Mouse (Mus musculus) left cerebral cortex, postnatal 10 days (tissue): Measurements from ENCODE around the gene Ctbp1. TPM values are rescaled to one million over a fixed set of nuclear protein-coding genes. Genes with fewer than 3 reads are reported as not detected.

ENCODE experiments used
- DNase-seq, 2 experiments: peaks; one replicate each; pipeline ENCODE4 v3.0.0; 2021 to 2022; ENCODE audit warnings: low spot score in 2 of 2, mixed read lengths in 1 of 2; ENCODE audit errors: extremely low spot score in 1 of 2
- intact Hi-C: fragments of 180-260 bp; cut with DNase I; formaldehyde crosslinking; loops from one replicate; pipeline ENCODE4 v1.15.1; 2025
- total RNA-seq, 2 experiments: library from RNA; stranded (reverse); gene quantifications; 2 replicates each; pipeline ENCODE4 v1.2.3; 2021

Gene Ctbp1
- total RNA-seq, 2 experiments from 2014 or later = 275 to 299 TPM

DNA sequence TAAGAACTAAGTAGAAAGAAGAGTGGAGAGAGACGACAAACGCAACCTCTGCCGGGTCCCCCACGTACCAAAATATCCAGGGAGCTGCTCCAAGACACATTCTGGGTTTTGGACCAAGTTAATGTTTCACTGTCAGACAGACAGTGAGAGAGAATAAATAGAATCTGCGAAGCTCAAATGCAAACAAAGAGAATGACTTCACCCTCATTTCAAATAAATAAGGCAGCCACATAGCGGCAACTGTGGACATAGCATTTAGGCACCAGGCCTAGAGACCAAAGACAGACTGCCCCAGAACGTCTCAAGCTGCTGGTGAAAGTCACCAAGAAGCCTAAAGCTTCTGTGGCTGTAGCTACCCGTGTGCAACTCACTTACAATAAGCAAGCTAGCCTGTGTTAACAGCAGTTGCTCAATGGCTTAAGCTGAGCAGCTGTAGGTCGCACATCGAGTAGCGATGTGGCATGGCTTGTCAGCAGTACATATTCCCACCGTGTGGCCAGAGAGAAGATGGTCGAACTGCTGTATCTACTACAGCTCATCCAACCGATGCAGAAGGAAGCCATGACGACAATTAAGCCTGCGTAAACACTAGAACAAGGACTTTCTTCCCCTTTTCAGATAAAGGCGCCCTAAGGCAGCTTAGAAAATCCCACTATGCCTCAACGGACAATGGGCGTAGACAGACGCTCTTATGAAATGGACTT lies 55.9 kb downstream of the Ctbp1 start:
- DNase-seq = no peak
- intact Hi-C loops = no loop called here

DNA sequence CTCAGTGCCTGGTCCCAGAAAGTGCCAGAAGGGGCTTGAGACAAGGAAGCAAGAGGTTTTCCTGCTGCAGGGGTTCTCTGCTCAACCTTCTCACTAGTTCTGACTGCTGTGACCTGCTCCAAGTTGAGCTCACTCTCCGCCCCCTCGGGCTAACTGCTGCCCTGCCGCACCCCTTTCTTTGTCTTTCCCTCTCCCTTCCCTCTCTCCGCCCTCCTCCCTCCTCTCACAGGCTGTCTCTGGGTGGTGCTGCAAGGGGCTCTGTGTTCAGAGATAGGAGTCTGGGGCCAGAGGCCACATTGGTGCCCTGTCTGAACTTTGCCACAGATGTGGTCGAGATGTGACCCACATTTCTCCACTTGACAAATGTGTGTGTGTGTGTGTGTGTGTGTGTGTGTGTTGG lies 56.7 kb downstream of the Ctbp1 start, which contains the start of gene Spon2:
TSS of gene Spon2 (minus strand) at position 375 of the 400 bp plus-strand sequence.
- intact Hi-C loops = no loop called here
- peak in 1 of 2 experiments; percentile 50 for DNase-seq

DNA sequence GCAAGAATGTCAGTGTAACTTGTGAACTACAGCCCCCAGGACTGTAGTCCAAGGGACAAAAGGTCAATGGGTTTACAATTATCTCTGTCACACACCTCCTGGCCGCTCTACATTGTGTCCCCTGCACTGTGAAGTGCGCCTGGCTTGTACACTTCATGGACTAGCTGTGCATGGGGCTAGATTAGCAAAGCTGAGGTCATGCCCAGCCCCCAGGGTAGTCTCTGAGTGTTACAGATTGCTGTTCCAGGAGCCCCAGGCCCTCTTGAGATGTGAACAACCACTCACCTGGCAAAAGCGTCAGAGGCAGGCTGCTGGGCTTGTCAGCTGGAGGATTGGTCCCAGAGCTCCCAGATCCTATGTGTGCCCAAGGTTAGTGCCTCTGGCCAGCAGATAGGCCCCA lies 57.1 kb downstream of the Ctbp1 start:
- intact Hi-C loops = no loop called here
- DNase-seq = no peak

DNA sequence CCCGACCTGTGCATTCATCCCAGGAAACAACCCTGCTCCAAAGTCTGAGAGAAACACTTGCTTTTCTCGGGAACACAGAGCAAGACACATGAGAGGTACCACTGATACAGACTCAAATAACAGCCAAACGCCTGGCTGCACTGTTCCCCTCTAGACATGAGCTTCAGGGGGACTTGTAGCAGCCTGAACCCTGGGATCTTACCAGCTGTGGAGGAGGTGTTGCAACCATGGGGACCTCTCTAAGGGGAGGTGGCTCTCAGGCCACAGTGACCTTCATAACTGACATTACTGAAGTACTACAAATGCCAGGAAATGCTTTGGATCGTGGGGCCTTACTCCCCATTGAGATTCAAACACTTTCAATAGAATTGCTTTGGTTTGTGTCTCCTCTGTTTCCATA lies 60.1 kb downstream of the Ctbp1 start:
- intact Hi-C loops = no loop called here
- no peak for DNase-seq

DNA sequence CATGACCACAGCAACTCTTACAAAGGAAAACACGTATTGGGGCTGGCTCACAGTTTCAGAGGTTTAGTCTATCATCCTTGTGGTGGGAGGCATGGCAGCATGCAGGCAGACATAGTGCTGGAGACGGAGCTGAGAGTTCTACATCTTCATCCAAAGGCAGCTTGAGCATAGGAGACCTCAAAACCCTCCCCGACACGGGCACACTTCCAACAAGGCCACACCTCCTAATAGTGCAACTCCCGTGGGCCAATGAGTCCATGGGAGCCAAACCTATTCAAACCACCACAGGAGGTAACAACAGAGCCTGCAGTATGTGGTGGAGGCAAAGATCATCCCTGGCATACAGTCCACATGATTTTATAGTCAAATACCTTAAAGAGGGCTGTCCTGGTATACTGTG lies 63.5 kb downstream of the Ctbp1 start:
- DNase-seq = no peak
- intact Hi-C loops = no loop called here

DNA sequence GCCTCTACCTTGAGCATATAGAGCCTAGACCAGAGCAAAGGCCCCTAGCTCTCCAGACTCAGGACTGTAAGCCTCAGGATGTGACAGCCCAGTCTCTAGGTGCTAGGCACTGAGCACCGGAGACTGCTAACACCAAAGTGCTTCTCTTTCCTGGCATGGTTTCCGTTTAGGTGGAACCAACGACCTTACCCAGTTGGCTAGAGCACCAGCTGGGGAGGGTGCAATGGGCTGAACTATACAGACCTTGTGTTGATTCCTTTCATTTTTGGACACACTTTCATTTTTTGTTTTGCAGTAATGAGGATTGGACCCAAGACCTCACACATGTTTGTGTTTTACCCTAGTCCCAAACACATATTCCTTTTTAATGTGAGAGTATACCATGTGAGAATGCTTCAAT lies 64.3 kb downstream of the Ctbp1 start:
- intact Hi-C loops = no loop called here
- no peak for DNase-seq

DNA sequence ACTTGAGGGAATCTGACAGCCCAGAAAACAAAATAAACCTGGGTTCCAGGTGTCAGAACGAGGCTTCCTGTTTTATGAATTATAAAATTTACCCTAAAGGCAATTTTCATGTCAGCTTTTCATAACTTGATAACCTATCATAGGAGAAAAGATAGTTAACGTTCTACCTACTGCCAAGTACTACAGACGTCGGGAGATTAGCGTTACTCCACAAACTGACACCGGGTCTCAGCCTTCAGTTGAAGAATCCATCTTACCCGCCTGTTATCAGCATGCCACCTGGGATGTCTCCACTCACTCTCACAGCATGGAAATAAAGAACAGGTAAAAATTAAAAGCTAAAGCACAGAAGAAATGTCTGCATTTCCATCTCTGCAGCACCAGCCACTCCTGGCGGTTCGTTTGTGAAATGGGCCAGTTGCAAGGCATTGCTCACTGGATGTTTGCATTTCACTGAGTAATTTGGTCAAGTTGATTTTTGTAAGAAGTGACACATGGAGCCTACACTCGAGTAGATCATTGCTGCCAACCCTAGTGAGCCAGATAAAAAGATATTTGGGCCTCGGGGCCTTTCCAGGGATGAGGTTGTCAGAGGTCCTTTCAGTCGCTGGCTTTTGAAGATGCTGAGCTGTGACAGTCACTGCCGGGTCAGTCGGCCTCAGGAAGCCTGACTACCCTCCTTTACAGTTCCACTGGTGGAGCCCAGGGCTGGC lies 66.1 kb downstream of the Ctbp1 start:
- no peak for DNase-seq
- intact Hi-C loops = no loop called here

DNA sequence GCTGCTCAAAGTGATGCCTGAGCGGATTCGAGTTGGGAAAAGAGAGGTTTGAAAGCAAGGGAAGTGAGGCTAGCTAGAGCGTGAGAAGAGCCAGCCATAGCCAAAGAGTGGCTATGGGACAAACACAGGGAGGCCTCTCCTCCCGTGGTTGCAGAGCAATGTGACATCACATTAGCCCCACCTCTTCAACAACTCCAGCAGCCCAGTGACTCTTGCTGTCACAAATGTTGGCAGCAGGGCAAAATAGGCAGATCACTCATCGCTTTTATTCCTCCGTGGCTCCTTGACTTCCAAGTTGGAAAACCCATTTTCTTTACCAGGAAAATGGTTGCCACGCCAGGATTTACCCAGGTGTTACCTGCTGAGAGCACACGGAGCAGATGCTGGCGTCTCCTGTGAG lies 67.7 kb downstream of the Ctbp1 start:
- DNase-seq = no peak
- intact Hi-C loops = no loop called here

DNA sequence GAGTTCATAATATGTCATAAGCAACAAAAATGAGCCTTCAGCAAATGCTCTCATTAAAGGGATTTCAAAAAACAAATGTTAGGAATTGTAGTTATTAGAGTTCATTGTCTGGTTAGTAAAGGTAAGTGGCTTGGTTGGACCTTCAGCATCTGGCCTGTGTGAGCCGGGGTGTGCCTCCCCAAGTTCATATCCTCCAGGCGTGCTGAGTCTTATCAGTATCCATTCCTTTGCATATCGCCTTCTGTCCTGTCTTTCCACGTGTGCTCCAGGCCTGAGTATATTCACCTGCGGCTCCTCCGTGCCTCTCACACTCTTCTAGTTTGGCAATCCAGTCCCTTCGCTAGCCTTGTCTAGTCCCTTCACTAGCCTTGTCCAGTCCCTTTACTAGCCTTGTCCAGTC lies 68.5 kb downstream of the Ctbp1 start:
- DNase-seq = no peak
- intact Hi-C loops = no loop called here

DNA sequence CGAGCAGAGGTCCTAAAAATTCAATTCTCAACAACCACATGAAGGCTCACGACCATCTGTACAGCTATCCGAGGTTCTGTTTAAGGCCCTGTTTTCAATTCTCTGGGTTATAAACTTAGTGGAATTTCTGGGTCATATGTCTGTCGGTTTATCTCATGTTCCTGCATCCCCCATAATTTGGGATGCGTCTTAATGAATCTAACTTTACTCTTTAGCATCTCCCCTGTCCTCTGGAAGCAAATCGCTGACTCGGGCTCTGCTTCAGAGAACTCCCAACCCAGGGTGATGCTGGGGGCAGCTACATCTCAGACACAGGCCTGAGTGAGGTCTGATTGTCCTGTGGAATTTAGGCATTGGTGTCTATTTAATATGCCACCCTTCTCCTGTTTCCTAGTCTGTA lies 70.5 kb downstream of the Ctbp1 start:
- intact Hi-C loops = loop anchor here (5.0 kb wide), 2 partner anchors 43 to 173 kb away; partner anchors contain the start of gene Uvssa
- no peak for DNase-seq

DNA sequence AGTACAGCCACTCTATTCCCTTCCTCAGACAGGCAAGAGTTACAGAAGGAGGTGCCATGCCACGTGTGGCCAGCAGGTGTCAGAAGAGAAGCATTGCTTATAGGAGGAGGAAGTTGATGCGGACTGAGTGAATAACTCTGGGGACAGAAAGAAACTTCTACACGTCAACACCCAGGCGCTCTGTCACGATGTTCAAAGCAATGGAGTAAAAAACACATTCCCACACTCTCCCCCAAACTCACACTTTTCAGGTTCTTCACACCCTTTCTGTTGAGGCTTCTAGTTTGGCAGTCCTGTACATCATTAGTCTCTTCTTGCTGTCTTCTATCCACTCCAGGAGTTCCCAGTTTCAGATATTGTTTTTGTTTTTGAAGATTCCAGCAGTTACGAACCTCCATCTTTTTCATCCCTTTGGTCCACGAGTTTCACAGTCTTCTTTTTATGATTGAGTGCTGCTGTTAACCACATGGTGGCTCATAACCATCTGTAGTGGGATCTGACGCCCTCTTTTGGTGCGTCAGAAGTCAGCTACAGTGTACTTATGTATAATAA lies 71.0 kb downstream of the Ctbp1 start:
- peak; percentile 58 to 81 for DNase-seq
- intact Hi-C loops = loop anchor here (5.0 kb wide), 2 partner anchors 44 to 174 kb away; partner anchors contain the start of gene Uvssa

DNA sequence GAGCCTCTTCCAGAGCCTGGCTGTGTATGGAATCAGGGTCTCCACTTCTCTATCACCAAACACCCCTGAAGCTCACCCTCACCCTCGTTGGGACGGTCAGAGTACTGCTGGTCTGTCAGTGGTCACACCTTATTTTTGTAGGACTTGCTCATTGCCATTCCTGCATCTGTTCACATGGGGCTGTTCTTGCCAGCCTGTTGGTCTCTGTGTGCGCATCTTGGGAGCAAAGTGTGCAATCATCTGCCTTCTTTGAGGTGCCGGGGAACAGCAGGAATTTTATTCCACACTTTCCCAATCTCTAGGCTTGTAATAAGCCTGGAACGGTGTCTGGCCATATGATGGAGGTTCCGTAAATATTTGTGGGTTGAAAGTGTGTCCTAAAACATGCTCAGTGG lies 71.6 kb downstream of the Ctbp1 start:
- intact Hi-C loops = loop anchor here (5.0 kb wide), 2 partner anchors 44 to 174 kb away; partner anchors contain the start of gene Uvssa
- DNase-seq = no peak

DNA sequence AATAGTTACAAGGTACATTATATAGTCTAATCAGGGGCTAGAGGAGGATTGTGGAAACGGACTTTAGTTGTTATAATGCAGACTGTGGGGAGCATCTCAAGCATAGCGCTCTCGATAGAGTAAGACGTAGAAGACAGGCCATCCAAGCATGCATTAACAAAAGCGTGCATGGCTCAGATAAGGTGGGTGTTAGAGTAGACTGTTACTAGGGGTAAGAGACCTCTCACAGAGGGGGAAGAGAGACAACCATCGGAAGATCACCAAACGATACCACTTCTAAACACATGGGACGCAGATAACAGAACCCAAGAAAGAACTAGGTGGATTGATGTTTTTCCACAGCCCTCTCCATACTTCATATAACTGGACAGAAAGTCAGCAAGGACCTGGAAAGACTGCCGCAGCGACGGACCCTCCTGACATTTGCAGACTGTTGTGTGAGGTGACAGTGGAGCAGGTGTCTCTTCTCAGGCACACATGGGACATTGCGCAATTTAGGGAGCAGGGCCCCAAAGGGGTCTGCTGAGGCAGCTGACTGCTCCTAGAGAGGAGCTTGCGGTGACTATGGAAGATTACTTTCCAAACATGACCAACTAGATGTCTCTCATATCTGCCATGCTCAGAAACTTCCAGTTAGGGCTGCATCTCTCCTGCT lies 72.2 kb downstream of the Ctbp1 start:
- no peak for DNase-seq
- intact Hi-C loops = loop anchor here (5.0 kb wide), 2 partner anchors 45 to 175 kb away; partner anchors contain the start of gene Uvssa

DNA sequence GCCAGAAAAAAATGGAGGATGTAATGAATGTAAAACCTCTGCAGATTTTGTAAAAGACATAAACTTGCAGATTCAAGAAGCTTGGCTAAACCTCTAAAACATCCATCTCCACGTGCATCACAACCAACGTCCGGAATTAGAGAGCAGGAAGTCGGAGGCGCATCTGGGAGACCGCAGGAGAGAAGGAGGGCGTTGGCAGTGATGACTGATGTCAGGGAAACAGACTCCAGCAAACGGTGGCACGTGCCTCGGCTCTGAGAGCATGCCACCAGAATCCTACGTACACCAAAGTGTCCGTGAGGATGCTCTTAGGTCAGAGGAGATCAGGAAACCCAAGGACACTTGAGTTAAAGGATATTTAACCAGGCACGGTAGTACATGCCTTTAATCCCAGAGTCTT lies 73.1 kb downstream of the Ctbp1 start:
- no peak for DNase-seq
- intact Hi-C loops = loop anchor here (5.0 kb wide), 2 partner anchors 46 to 176 kb away; partner anchors contain the start of gene Uvssa

DNA sequence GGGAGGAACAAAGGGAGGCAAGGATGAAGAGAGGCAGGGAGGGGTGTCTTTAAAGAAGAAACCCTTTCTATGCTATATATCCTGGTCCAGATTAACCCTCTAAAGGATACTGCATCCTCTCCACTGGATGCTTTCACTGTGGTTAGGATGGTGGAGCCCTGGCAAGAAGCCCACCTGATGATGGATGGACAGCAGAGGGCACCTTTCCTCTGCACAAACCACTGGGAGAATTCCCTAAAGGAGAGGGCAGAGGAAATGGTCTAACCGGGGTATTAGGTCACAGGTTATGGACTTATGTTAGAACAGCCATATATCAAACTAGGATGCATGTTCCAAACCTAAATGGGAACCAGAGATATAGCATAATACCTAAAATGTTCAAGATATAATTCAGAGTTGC lies 74.7 kb downstream of the Ctbp1 start:
- DNase-seq = no peak
- intact Hi-C loops = loop anchor here (5.0 kb wide), 2 partner anchors 47 to 177 kb away; partner anchors contain the start of gene Uvssa

Other genes starting within 250 kb of the Ctbp1 start
- under 1 TPM in 1 of 2 experiments, not detected in 1; 0.14 TPM for gene Slc5a1, start 170.8 kb downstream of the Ctbp1 start, total RNA-seq
- under 1 TPM; 0.43 to 0.71 TPM for gene Spon2, start 56.5 kb downstream of the Ctbp1 start, total RNA-seq
- 10 to 100 TPM; 81.9 to 90.3 TPM for gene Maea, start 60.5 kb upstream of the Ctbp1 start, total RNA-seq
- gene Uvssa, start 103.6 kb upstream of the Ctbp1 start, total RNA-seq = 10 to 100 TPM in 1 of 2 experiments, 1 to 10 TPM in 1; 8.7 to 10.2 TPM
- gene Nkx1-1, start 159.0 kb upstream of the Ctbp1 start, total RNA-seq = not detected